In genomic region chr4:147905090-147905659, GRCm38 (mm10) we compare ENCODE assay signal across 8 mouse cellular contexts. TPM values are rescaled to one million over a fixed set of nuclear protein-coding genes. Genes with fewer than 3 reads are reported as not detected.
A peak's percentile ranks its signal among the peaks of the same experiment; 100 is the strongest.
DNase-seq lines count a peak whose midpoint lies in the region; ATAC-seq and TF ChIP-seq lines count a peak whose summit lies in the region.

No protein-coding gene starts in this region.

- no peak for TF ChIP-seq POLR2A in testis, adult 2 months (IDR thresholded peaks at IDR 0.05; ENCODE audit: control insufficient read depth, low read depth, low read length)

- WGBS in intestine, postnatal 0 days, result under 1% methylated on average over 8 of the region's 8 CpGs
- 2% methylated on average over 8 of the region's 8 CpGs for WGBS in neural tube, embryonic 13.5 days

- intact Hi-C loops in left cerebral cortex, postnatal 10 days (cut with DNase I), result loop anchor here (5.0 kb wide), 1 partner anchor 37 kb away; the partner anchor contains the start of gene 2510039O18Rik

- ATAC-seq in erythroblast, adult 5-6 weeks (replicated peaks; ENCODE audit: low FRiP score, poor library complexity, severe bottlenecking), result no peak
- no peak for ATAC-seq in intestine, postnatal 0 days
- ATAC-seq in neural tube, embryonic 13.5 days (ENCODE audit: low read depth), result peak; percentile 50

- no peak for TF ChIP-seq CTCF in testis, adult 2 months (IDR thresholded peaks at IDR 0.05; ENCODE audit: control insufficient read depth, insufficient read depth, insufficient replicate concordance, low read depth, low read length)
- TF ChIP-seq CTCF in intestine, postnatal 0 days (IDR thresholded peaks at IDR 0.05; ENCODE audit: low read depth), result no peak

- H3K27ac ChIP-seq in testis, adult 2 months (ENCODE audit: control insufficient read depth, insufficient read depth, low read depth, low read length), result peak overlapping the region; percentile 57
- peak overlapping the region; percentile 90; the same call in 1 of the 2 replicates for H3K27ac ChIP-seq in intestine, postnatal 0 days (ENCODE audit: low read depth, low read length)
- H3K27ac ChIP-seq in neural tube, embryonic 13.5 days (replicated peaks), result peak overlapping the region; percentile 90; the same call in 1 of the 2 replicates

- H3K4me1 ChIP-seq in erythroblast, embryonic 14.5 days (ENCODE audit: control insufficient read depth), result peaks cover 31% of the 10 kb centered on the region
- H3K4me1 ChIP-seq in testis, adult 2 months (ENCODE audit: control insufficient read depth, insufficient read depth, low read length), result peaks cover 13% of the 10 kb centered on the region
- H3K4me1 ChIP-seq in intestine, postnatal 0 days (replicated peaks; ENCODE audit: control insufficient read depth, insufficient read depth, low read length), result 0 out of 2 replicates have a peak, but pooled peaks cover 6% of the 10 kb centered on the region
- peaks cover 16% of the 10 kb centered on the region for H3K4me1 ChIP-seq in neural tube, embryonic 13.5 days (replicated peaks)

- H3K9ac ChIP-seq in intestine, postnatal 0 days (ENCODE audit: low read depth, low read length), result peak overlapping the region; percentile 89
- H3K9ac ChIP-seq in neural tube, embryonic 13.5 days, result peak overlapping the region; percentile 87

- H3K4me2 ChIP-seq in intestine, postnatal 0 days (replicated peaks; ENCODE audit: low read depth), result peak overlapping the region; percentile 76
- peak overlapping the region; percentile 78 for H3K4me2 ChIP-seq in neural tube, embryonic 13.5 days

- H3K9me3 ChIP-seq in erythroblast, embryonic 14.5 days (ENCODE audit: control insufficient read depth, low read length), result no peaks in the 10 kb centered on the region
- H3K9me3 ChIP-seq in intestine, postnatal 0 days (ENCODE audit: control insufficient read depth), result no peaks in the 10 kb centered on the region
- no peaks in the 10 kb centered on the region for H3K9me3 ChIP-seq in neural tube, embryonic 13.5 days

- peaks cover 27% of the 10 kb centered on the region for H3K36me3 ChIP-seq in erythroblast, embryonic 14.5 days (ENCODE audit: control insufficient read depth)
- H3K36me3 ChIP-seq in testis, adult 2 months (ENCODE audit: control insufficient read depth, insufficient read depth, low read length), result peaks cover 4% of the 10 kb centered on the region; the same call in 1 of the 2 replicates
- peaks cover 17% of the 10 kb centered on the region for H3K36me3 ChIP-seq in intestine, postnatal 0 days (ENCODE audit: control insufficient read depth, insufficient read depth)
- H3K36me3 ChIP-seq in neural tube, embryonic 13.5 days, result peaks cover 23% of the 10 kb centered on the region

- no peak for DNase-seq in testis, postnatal 10 days (ENCODE audit: low spot score)
- no peak for DNase-seq in left cerebral cortex, postnatal 10 days (ENCODE audit: extremely low spot score in 1 of 2, low spot score in 2 of 2)
- no peak for DNase-seq in frontal cortex, adult 2 months (ENCODE audit: extremely low spot score in 1 of 2, low spot score in 1 of 2)

- H3K4me3 ChIP-seq in erythroblast, embryonic 14.5 days (replicated peaks), result peak overlapping the region; percentile 78
- H3K4me3 ChIP-seq in testis, adult 2 months (ENCODE audit: control insufficient read depth, low read depth, low read length), result peak overlapping the region; percentile 100
- peak overlapping the region; percentile 98 for H3K4me3 ChIP-seq in intestine, postnatal 0 days (ENCODE audit: low read depth, low read length)
- H3K4me3 ChIP-seq in neural tube, embryonic 13.5 days, result peak overlapping the region; percentile 91

- H3K27me3 ChIP-seq in erythroblast, embryonic 14.5 days (ENCODE audit: control insufficient read depth), result no peaks in the 10 kb centered on the region
- no peaks in the 10 kb centered on the region for H3K27me3 ChIP-seq in testis, adult 2 months (ENCODE audit: control insufficient read depth, insufficient read depth, low read length)
- no peaks in the 10 kb centered on the region for H3K27me3 ChIP-seq in intestine, postnatal 0 days (replicated peaks; ENCODE audit: control insufficient read depth, insufficient read depth, low read length)
- no peaks in the 10 kb centered on the region for H3K27me3 ChIP-seq in neural tube, embryonic 13.5 days

RNA-seq across cellular contexts. Expression of gene Mfn2, which starts 0.7 kb away (rescaled TPM):
- 0.89 and 1.5 TPM in 2 replicates for polyA plus RNA-seq in erythroblast, embryonic 14.5 days (2012)
- total RNA-seq in erythroblast, adult 5-6 weeks (2015; ENCODE audit: low replicate concordance), result 5.2 and 5.6 TPM in 2 replicates
- 6.1 and 6.6 TPM in 2 replicates for total RNA-seq in erythroblast, adult 5-6 weeks (2017; ENCODE audit: low replicate concordance)
- polyA plus RNA-seq in testis, adult 2 months (2012; rRNA removed), result 142 and 153 TPM in 2 replicates
- 44.2 and 46.9 TPM in 2 replicates for polyA plus RNA-seq in intestine, postnatal 0 days (2015; fragmentation: Nextera tagmentation; extraction: Ambion mirVana)
- polyA plus RNA-seq in neural tube, embryonic 13.5 days (2015; fragmentation: Nextera tagmentation; extraction: Ambion mirVana), result 76.3 and 79.0 TPM in 2 replicates
- 100 to 1,000 TPM; 173 to 182 TPM for total RNA-seq in left cerebral cortex, postnatal 10 days (2021)
- polyA plus RNA-seq in frontal cortex, adult 2 months (2012; rRNA removed), result 100 and 102 TPM in 2 replicates

RNA-seq across cellular contexts. Expression of gene Plod1, which starts 31.4 kb away (rescaled TPM):
- 0.14 and 0.29 TPM in 2 replicates for polyA plus RNA-seq in erythroblast, embryonic 14.5 days (2012)
- total RNA-seq in erythroblast, adult 5-6 weeks (2015; ENCODE audit: low replicate concordance), result 1.5 and 2.1 TPM in 2 replicates
- total RNA-seq in erythroblast, adult 5-6 weeks (2017; ENCODE audit: low replicate concordance), result 2.4 and 2.6 TPM in 2 replicates
- 7.2 and 8.8 TPM in 2 replicates for polyA plus RNA-seq in testis, adult 2 months (2012; rRNA removed)
- 28.0 and 28.8 TPM in 2 replicates for polyA plus RNA-seq in intestine, postnatal 0 days (2015; fragmentation: Nextera tagmentation; extraction: Ambion mirVana)
- 35.2 and 35.7 TPM in 2 replicates for polyA plus RNA-seq in neural tube, embryonic 13.5 days (2015; fragmentation: Nextera tagmentation; extraction: Ambion mirVana)
- total RNA-seq in left cerebral cortex, postnatal 10 days (2021), result 10 to 100 TPM; 17.2 to 17.7 TPM
- 18.8 and 20.3 TPM in 2 replicates for polyA plus RNA-seq in frontal cortex, adult 2 months (2012; rRNA removed)

RNA-seq across cellular contexts. Expression of gene 2510039O18Rik, which starts 35.5 kb away (rescaled TPM):
- 5.7 and 5.9 TPM in 2 replicates for polyA plus RNA-seq in erythroblast, embryonic 14.5 days (2012)
- 12.1 and 14.4 TPM in 2 replicates for total RNA-seq in erythroblast, adult 5-6 weeks (2015; ENCODE audit: low replicate concordance)
- 9.6 and 11.1 TPM in 2 replicates for total RNA-seq in erythroblast, adult 5-6 weeks (2017; ENCODE audit: low replicate concordance)
- polyA plus RNA-seq in testis, adult 2 months (2012; rRNA removed), result 35.5 and 38.1 TPM in 2 replicates
- 25.7 and 26.3 TPM in 2 replicates for polyA plus RNA-seq in intestine, postnatal 0 days (2015; fragmentation: Nextera tagmentation; extraction: Ambion mirVana)
- 13.6 and 14.7 TPM in 2 replicates for polyA plus RNA-seq in neural tube, embryonic 13.5 days (2015; fragmentation: Nextera tagmentation; extraction: Ambion mirVana)
- 10 to 100 TPM; 26.8 to 28.4 TPM for total RNA-seq in left cerebral cortex, postnatal 10 days (2021)
- 32.6 and 32.9 TPM in 2 replicates for polyA plus RNA-seq in frontal cortex, adult 2 months (2012; rRNA removed)

RNA-seq across cellular contexts. Expression of gene Fv1, which starts 36.4 kb away (rescaled TPM):
- not detected in 2 replicates for polyA plus RNA-seq in erythroblast, embryonic 14.5 days (2012)
- total RNA-seq in erythroblast, adult 5-6 weeks (2015; ENCODE audit: low replicate concordance), result not detected in 2 replicates
- 1.7 and 4.5 TPM in 2 replicates for total RNA-seq in erythroblast, adult 5-6 weeks (2017; ENCODE audit: low replicate concordance)
- 1.4 and 1.8 TPM in 2 replicates for polyA plus RNA-seq in testis, adult 2 months (2012; rRNA removed)
- polyA plus RNA-seq in intestine, postnatal 0 days (2015; fragmentation: Nextera tagmentation; extraction: Ambion mirVana), result 1.3 and 1.8 TPM in 2 replicates
- 12.0 and 14.3 TPM in 2 replicates for polyA plus RNA-seq in neural tube, embryonic 13.5 days (2015; fragmentation: Nextera tagmentation; extraction: Ambion mirVana)
- total RNA-seq in left cerebral cortex, postnatal 10 days (2021), result 1 to 10 TPM; 6.5 to 7.2 TPM
- polyA plus RNA-seq in frontal cortex, adult 2 months (2012; rRNA removed), result 5.6 and 7.5 TPM in 2 replicates

RNA-seq across cellular contexts. Expression of gene Miip, which starts 36.6 kb away (rescaled TPM):
- polyA plus RNA-seq in erythroblast, embryonic 14.5 days (2012), result 9.4 and 19.8 TPM in 2 replicates
- 7.3 and 16.3 TPM in 2 replicates for total RNA-seq in erythroblast, adult 5-6 weeks (2015; ENCODE audit: low replicate concordance)
- total RNA-seq in erythroblast, adult 5-6 weeks (2017; ENCODE audit: low replicate concordance), result 12.3 and 26.6 TPM in 2 replicates
- polyA plus RNA-seq in testis, adult 2 months (2012; rRNA removed), result 96.6 and 116 TPM in 2 replicates
- polyA plus RNA-seq in intestine, postnatal 0 days (2015; fragmentation: Nextera tagmentation; extraction: Ambion mirVana), result 10.0 and 13.3 TPM in 2 replicates
- polyA plus RNA-seq in neural tube, embryonic 13.5 days (2015; fragmentation: Nextera tagmentation; extraction: Ambion mirVana), result 40.8 and 45.1 TPM in 2 replicates
- 10 to 100 TPM; 17.9 to 22.3 TPM for total RNA-seq in left cerebral cortex, postnatal 10 days (2021)
- 51.3 and 66.8 TPM in 2 replicates for polyA plus RNA-seq in frontal cortex, adult 2 months (2012; rRNA removed)

Comparison
In these comparisons a context has a peak if more than half of its experiments do, and no peak if none do; other contexts are left out.
1. RNA of gene Mfn2, which starts 0.7 kb away (polyA plus RNA-seq): 142 to 153 TPM in testis, adult 2 months, 100 to 102 TPM in frontal cortex, adult 2 months, 76.3 to 79.0 TPM in neural tube, embryonic 13.5 days and 44.2 to 46.9 TPM in intestine, postnatal 0 days; 0.89 to 1.5 TPM in erythroblast, embryonic 14.5 days; every median in the first group is over 10 times any median in the second.
2. Peak in every context shown above with its lines, with median percentiles within 50 percentile points of each other: H3K4me3 ChIP-seq and H3K27ac ChIP-seq.